Mouse (Mus musculus) left cerebral cortex, adult 2 months (tissue): ENCODE data around the gene Tor1a. TPM values are rescaled to one million over a fixed set of nuclear protein-coding genes. Genes with fewer than 3 reads are reported as not detected.

ENCODE experiments used
- DNase-seq, 2 experiments: peaks; one replicate each; pipeline ENCODE4 v3.0.0; 2021 to 2022; ENCODE audit warnings: low spot score in 2 of 2, mixed read lengths in 1 of 2; ENCODE audit errors: extremely low spot score in 1 of 2
- H3K27ac ChIP-seq: fragments of 200-600 bp; 2 replicates; pipeline ENCODE4 v1.8.1; 2022
- H3K4me3 ChIP-seq: fragments of 200-600 bp; 2 replicates; pipeline ENCODE4 v1.8.1; 2022
- CTCF ChIP-seq: fragments of 200-600 bp; IDR thresholded peaks from 2 replicates; pipeline ENCODE4 v1.8.1; 2022; ENCODE audit warnings: antibody characterized with exemption, mild to moderate bottlenecking, moderate library complexity
- intact Hi-C: fragments of 180-260 bp; cut with DNase I; formaldehyde crosslinking; loops from one replicate; pipeline ENCODE4 v1.15.1; 2025
- long read RNA-seq, 2 experiments: library from polyadenylated mRNA; stranded (forward); transcript quantifications; one replicate each; pipeline ENCODE4 v2.0.0; 2021; ENCODE audit warnings: borderline mapping rate in 2 of 2
- total RNA-seq, 2 experiments: library from RNA; stranded (reverse); gene quantifications; 2 replicates each; pipeline ENCODE4 v1.2.3; 2021

Tor1a gene
- total RNA-seq: 10 to 100 TPM; 38.0 to 43.2 TPM
- long read RNA-seq, experiment 1, transcript Tor1a-203 (4 exons, 1,605 nt): minor isoform, 12 of 49 reads
- long read RNA-seq, experiment 1, transcript Tor1a-201 (5 exons, 1,401 nt): major isoform, 23 of 49 reads
- long read RNA-seq, experiment 1, transcript Tor1a-205 (2 exons, 560 nt): minor isoform, 5 of 49 reads
- long read RNA-seq, experiment 1, partial matches to known transcripts: 0 of 49 reads
- long read RNA-seq, experiment 1, other reads (novel, unspliced or antisense): 6 of 49 reads
- long read RNA-seq, experiment 2, transcript Tor1a-203 (4 exons, 1,605 nt): minor isoform, 5 of 26 reads
- long read RNA-seq, experiment 2, transcript Tor1a-201 (5 exons, 1,401 nt): major isoform, 17 of 26 reads
- long read RNA-seq, experiment 2, partial matches to known transcripts: 0 of 26 reads
- long read RNA-seq, experiment 2, other reads (novel, unspliced or antisense): 1 of 26 reads

- Histone ChIP-seq H3K27ac (peak within 1 kb of the TSS; percentile 81), H3K4me3 (peak within 1 kb of the TSS; percentile 87)
- TF ChIP-seq CTCF: peak; percentile 26
- intact Hi-C loops: no loop called here
- DNase-seq: peak; percentile 89 to 91
These were observed at the start of gene Tor1a for GRCm38 (mm10) chr2:30967352-30968327. Tor1a (minus strand) TSS chr2:30967933.

- no peak overlapping the region for H3K27ac ChIP-seq
- no peak for TF ChIP-seq CTCF
- H3K4me3 ChIP-seq: no peak overlapping the region
- intact Hi-C loops: no loop called here
- DNase-seq: no peak
These were observed 45.8 kb upstream of the Tor1a start for GRCm38 (mm10) chr2:31013371-31014120.

GRCm38 (mm10) chr2:31007208-31007607, 39.5 kb upstream of the Tor1a start:
- no peak overlapping the region for H3K4me3 ChIP-seq
- intact Hi-C loops: no loop called here
- no peak overlapping the region for H3K27ac ChIP-seq
- TF ChIP-seq CTCF: no peak
- DNase-seq: no peak

- H3K4me3 ChIP-seq: no peak overlapping the region
- DNase-seq: no peak
- no peak for TF ChIP-seq CTCF
- H3K27ac ChIP-seq: no peak overlapping the region
- intact Hi-C loops: no loop called here
These were observed 38.7 kb upstream of the Tor1a start for GRCm38 (mm10) chr2:31006434-31006833.

- no peak for DNase-seq
- TF ChIP-seq CTCF: no peak
- H3K4me3 ChIP-seq: no peak overlapping the region
- no peak overlapping the region for H3K27ac ChIP-seq
- intact Hi-C loops: no loop called here
These were observed 37.7 kb upstream of the Tor1a start for GRCm38 (mm10) chr2:31005453-31005852.

GRCm38 (mm10) chr2:31002857-31003256, 35.1 kb upstream of the Tor1a start:
- Histone ChIP-seq H3K4me3 (no peak overlapping the region), H3K27ac (no peak overlapping the region)
- intact Hi-C loops: no loop called here
- TF ChIP-seq CTCF: no peak
- no peak for DNase-seq

GRCm38 (mm10) chr2:30998443-30999260, 30.9 kb upstream of the Tor1a start:
- DNase-seq: no peak
- intact Hi-C loops: no loop called here
- Histone ChIP-seq H3K4me3 (no peak overlapping the region), H3K27ac (no peak overlapping the region)
- TF ChIP-seq CTCF: no peak

- no peak overlapping the region for H3K27ac ChIP-seq
- intact Hi-C loops: no loop called here
- TF ChIP-seq CTCF: no peak
- no peak overlapping the region for H3K4me3 ChIP-seq
- DNase-seq: no peak
These were observed 27.8 kb upstream of the Tor1a start for GRCm38 (mm10) chr2:30995432-30995996.

GRCm38 (mm10) chr2:30994853-30995252, 27.1 kb upstream of the Tor1a start:
- no peak overlapping the region for H3K4me3 ChIP-seq
- no peak overlapping the region for H3K27ac ChIP-seq
- intact Hi-C loops: no loop called here
- TF ChIP-seq CTCF: no peak
- DNase-seq: no peak

- no peak for DNase-seq
- no peak overlapping the region for H3K27ac ChIP-seq
- no peak overlapping the region for H3K4me3 ChIP-seq
- intact Hi-C loops: no loop called here
- TF ChIP-seq CTCF: no peak
These were observed 22.5 kb upstream of the Tor1a start for GRCm38 (mm10) chr2:30990221-30990620.
